Mouse (Mus musculus): ENCODE measurements around the gene Rcc2. TPM values are rescaled to one million over a fixed set of nuclear protein-coding genes. Genes with fewer than 3 reads are reported as not detected.

The Rcc2 gene
- polyA plus RNA-seq, 2 experiments = 16.5 to 50.3 TPM

GRCm38 (mm10) chr4:140732871-140733270 lies 32.5 kb downstream of the Rcc2 start:
- DNase-seq (ENCODE audit: low read depth in 3 of 3, low spot score in 3 of 3) (peak in 1 of 3 experiments; percentile 50), ATAC-seq (ENCODE audit: insufficient read depth) (no peak)
- H3K36me3 ChIP-seq (replicated peaks; ENCODE audit: control insufficient read depth, insufficient read depth, low read depth) = no peaks in the 10 kb centered on the region
- WGBS (ENCODE audit: insufficient replicate concordance) = 36% methylated on average over 7 of the region's 7 CpGs
- H3K27me3 ChIP-seq (ENCODE audit: control insufficient read depth, insufficient read depth, low read length) = no peaks in the 10 kb centered on the region
- H3K4me2 ChIP-seq (ENCODE audit: low read depth) = no peak overlapping the region
- H3K27ac ChIP-seq = no peak overlapping the region
- no peak overlapping the region for H3K4me3 ChIP-seq (ENCODE audit: insufficient read depth in 1 of 2, low read depth in 2 of 2, low read length in 2 of 2)
- no peaks in the 10 kb centered on the region for H3K4me1 ChIP-seq (replicated peaks; ENCODE audit: control insufficient read depth in 2 of 2, insufficient read depth in 2 of 2, low read length in 1 of 2)
- H3K9ac ChIP-seq (replicated peaks) = no peak overlapping the region
- no peak for TF ChIP-seq CTCF (IDR thresholded peaks at IDR 0.05; ENCODE audit: low read depth)
- TF ChIP-seq EP300 (IDR thresholded peaks at IDR 0.05; ENCODE audit: low read depth) = no peak
- no peaks in the 10 kb centered on the region for H3K9me3 ChIP-seq (ENCODE audit: control insufficient read depth, low read length)

DNA sequence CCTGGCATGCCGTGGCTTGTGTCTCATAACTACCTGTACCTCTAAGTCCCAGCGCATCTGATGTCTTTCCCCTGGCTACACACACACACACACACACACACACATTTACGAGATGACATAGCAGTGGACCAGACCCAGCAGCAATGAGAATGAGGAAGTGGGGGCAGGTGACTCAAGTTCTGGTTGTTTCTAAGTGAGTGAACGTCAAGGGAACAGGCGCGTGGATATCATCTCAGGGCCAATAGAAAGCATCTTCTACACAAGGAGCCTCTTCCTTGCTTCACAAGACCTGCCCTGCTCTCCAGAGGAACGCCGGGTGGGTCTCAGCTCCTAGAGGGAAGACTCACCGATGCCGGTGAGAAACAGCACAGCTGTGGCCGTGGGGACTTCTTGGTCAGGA lies 40.3 kb downstream of the Rcc2 start:
- H3K4me2 ChIP-seq (ENCODE audit: low read depth) = no peak overlapping the region
- ATAC-seq (ENCODE audit: insufficient read depth) (no peak), DNase-seq (ENCODE audit: low read depth in 3 of 3, low spot score in 3 of 3) (no peak)
- no peak for TF ChIP-seq CTCF (IDR thresholded peaks at IDR 0.05; ENCODE audit: low read depth)
- no peak for TF ChIP-seq EP300 (IDR thresholded peaks at IDR 0.05; ENCODE audit: low read depth)
- 41% methylated on average over 11 of the region's 11 CpGs for WGBS (ENCODE audit: insufficient replicate concordance)
- H3K9ac ChIP-seq (replicated peaks) = no peak overlapping the region
- H3K27me3 ChIP-seq (ENCODE audit: control insufficient read depth, insufficient read depth, low read length) = no peaks in the 10 kb centered on the region
- no peaks in the 10 kb centered on the region for H3K9me3 ChIP-seq (ENCODE audit: control insufficient read depth, low read length)
- H3K4me3 ChIP-seq (ENCODE audit: insufficient read depth in 1 of 2, low read depth in 2 of 2, low read length in 2 of 2) = no peak overlapping the region
- no peak overlapping the region for H3K27ac ChIP-seq
- no peaks in the 10 kb centered on the region for H3K4me1 ChIP-seq (replicated peaks; ENCODE audit: control insufficient read depth in 2 of 2, insufficient read depth in 2 of 2, low read length in 1 of 2)
- no peaks in the 10 kb centered on the region for H3K36me3 ChIP-seq (replicated peaks; ENCODE audit: control insufficient read depth, insufficient read depth, low read depth)

- Histone ChIP-seq H3K4me2 (ENCODE audit: low read depth) (no peak overlapping the region), H3K9ac (replicated peaks) (no peak overlapping the region), H3K4me1 (replicated peaks; ENCODE audit: control insufficient read depth in 2 of 2, insufficient read depth in 2 of 2, low read length in 1 of 2) (no peaks in the 10 kb centered on the region), H3K4me3 (ENCODE audit: insufficient read depth in 1 of 2, low read depth in 2 of 2, low read length in 2 of 2) (no peak overlapping the region), H3K9me3 (ENCODE audit: control insufficient read depth, low read length) (no peaks in the 10 kb centered on the region), H3K27ac (no peak overlapping the region), H3K27me3 (ENCODE audit: control insufficient read depth, insufficient read depth, low read length) (no peaks in the 10 kb centered on the region), H3K36me3 (replicated peaks; ENCODE audit: control insufficient read depth, insufficient read depth, low read depth) (no peaks in the 10 kb centered on the region)
- ATAC-seq (ENCODE audit: insufficient read depth) = no peak
- no peak for DNase-seq (ENCODE audit: low read depth in 3 of 3, low spot score in 3 of 3)
- TF ChIP-seq CTCF (IDR thresholded peaks at IDR 0.05; ENCODE audit: low read depth) (no peak), EP300 (IDR thresholded peaks at IDR 0.05; ENCODE audit: low read depth) (no peak)
- WGBS (ENCODE audit: insufficient replicate concordance) = 66% methylated on average over 6 of the region's 6 CpGs
These were observed 41.1 kb downstream of the Rcc2 start for GRCm38 (mm10) chr4:140741401-140741800.

GRCm38 (mm10) chr4:140742543-140742942 lies 42.2 kb downstream of the Rcc2 start, which contains the start of gene Padi6:
TSS of gene Padi6 (minus strand) at chr4:140742643.
- TF ChIP-seq EP300 (IDR thresholded peaks at IDR 0.05; ENCODE audit: low read depth) (no peak), CTCF (IDR thresholded peaks at IDR 0.05; ENCODE audit: low read depth) (no peak)
- 50% methylated on average over 2 of the region's 2 CpGs for WGBS (ENCODE audit: insufficient replicate concordance)

GRCm38 (mm10) chr4:140743086-140743485 lies 42.7 kb downstream of the Rcc2 start:
- H3K4me2 ChIP-seq (ENCODE audit: low read depth) = no peak overlapping the region
- no peaks in the 10 kb centered on the region for H3K9me3 ChIP-seq (ENCODE audit: control insufficient read depth, low read length)
- H3K36me3 ChIP-seq (replicated peaks; ENCODE audit: control insufficient read depth, insufficient read depth, low read depth) = no peaks in the 10 kb centered on the region
- H3K9ac ChIP-seq (replicated peaks) = no peak overlapping the region
- TF ChIP-seq CTCF (IDR thresholded peaks at IDR 0.05; ENCODE audit: low read depth) (no peak), EP300 (IDR thresholded peaks at IDR 0.05; ENCODE audit: low read depth) (no peak)
- H3K4me1 ChIP-seq (replicated peaks; ENCODE audit: control insufficient read depth in 2 of 2, insufficient read depth in 2 of 2, low read length in 1 of 2) = no peaks in the 10 kb centered on the region
- WGBS (ENCODE audit: insufficient replicate concordance) = 31% methylated on average over 4 of the region's 4 CpGs
- H3K27ac ChIP-seq = no peak overlapping the region
- DNase-seq (ENCODE audit: low read depth in 3 of 3, low spot score in 3 of 3) = no peak
- H3K27me3 ChIP-seq (ENCODE audit: control insufficient read depth, insufficient read depth, low read length) = no peaks in the 10 kb centered on the region
- no peak overlapping the region for H3K4me3 ChIP-seq (ENCODE audit: insufficient read depth in 1 of 2, low read depth in 2 of 2, low read length in 2 of 2)
- no peak for ATAC-seq (ENCODE audit: insufficient read depth)

More at GRCm38 (mm10) chr4:140742543-140742942, 42.2 kb downstream of the Rcc2 start, which contains the start of gene Padi6:
- Histone ChIP-seq H3K4me1 (replicated peaks; ENCODE audit: control insufficient read depth in 2 of 2, insufficient read depth in 2 of 2, low read length in 1 of 2) (no peaks in the 10 kb centered on the region), H3K27ac (no peak within 1 kb of the TSS), H3K9me3 (ENCODE audit: control insufficient read depth, low read length) (no peaks in the 10 kb centered on the region), H3K9ac (replicated peaks) (no peak within 1 kb of the TSS), H3K36me3 (replicated peaks; ENCODE audit: control insufficient read depth, insufficient read depth, low read depth) (no peaks in the 10 kb centered on the region), H3K4me2 (ENCODE audit: low read depth) (no peak within 1 kb of the TSS), H3K27me3 (ENCODE audit: control insufficient read depth, insufficient read depth, low read length) (no peaks in the 10 kb centered on the region), H3K4me3 (ENCODE audit: insufficient read depth in 1 of 2, low read depth in 2 of 2, low read length in 2 of 2) (no peak within 1 kb of the TSS)
- DNase-seq (ENCODE audit: low read depth in 3 of 3, low spot score in 3 of 3) (no peak), ATAC-seq (ENCODE audit: insufficient read depth) (no peak)
